Mouse (Mus musculus) intestine, postnatal 0 days (tissue): Measurements from ENCODE around the gene Cyth1. TPM values are rescaled to one million over a fixed set of nuclear protein-coding genes. Genes with fewer than 3 reads are reported as not detected.

Experiments used
- ATAC-seq: fragments of 200-750 bp; cut with Nextera tagmentation; 2 replicates; pipeline ENCODE4 v1.8.0; 2017; ENCODE audit warnings: mild to moderate bottlenecking, moderate TSS enrichment, moderate library complexity
- H3K27ac ChIP-seq: fragments of 300-500 bp; sonication (generic); 2 replicates; pipeline ENCODE4 v1.5.1; 2014; ENCODE audit warnings: mild to moderate bottlenecking, low read depth, low read length, moderate library complexity
- H3K27me3 ChIP-seq: fragments of 300-500 bp; sonication (generic); replicated peaks from 2 replicates; pipeline ENCODE4 v1.6.1; 2014; ENCODE audit warnings: low read length, mixed read lengths; ENCODE audit not compliant: control insufficient read depth, insufficient read depth
- H3K36me3 ChIP-seq: fragments of 300-500 bp; sonication (generic); 2 replicates; pipeline ENCODE4 v1.6.1; 2014; ENCODE audit warnings: mild to moderate bottlenecking, moderate library complexity; ENCODE audit not compliant: control insufficient read depth, insufficient read depth
- H3K4me1 ChIP-seq: fragments of 300-500 bp; sonication (generic); replicated peaks from 2 replicates; pipeline ENCODE4 v1.6.1; 2014; ENCODE audit warnings: antibody characterized with exemption, low read length, mixed read lengths; ENCODE audit not compliant: control insufficient read depth, insufficient read depth
- H3K4me2 ChIP-seq: fragments of 300-500 bp; sonication (generic); replicated peaks from 2 replicates; pipeline ENCODE4 v1.6.1; 2014; ENCODE audit warnings: low read depth, mild to moderate bottlenecking, moderate library complexity
- H3K4me3 ChIP-seq: fragments of 300-500 bp; sonication (generic); 2 replicates; pipeline ENCODE4 v1.5.1; 2014; ENCODE audit warnings: low read depth, low read length
- H3K9ac ChIP-seq: fragments of 300-500 bp; sonication (generic); 2 replicates; pipeline ENCODE4 v1.6.1; 2014; ENCODE audit warnings: mild to moderate bottlenecking, low read depth, low read length
- H3K9me3 ChIP-seq: fragments of 300-500 bp; sonication (generic); 2 replicates; pipeline ENCODE4 v1.6.1; 2016; ENCODE audit warnings: mixed run types; ENCODE audit not compliant: control insufficient read depth
- CTCF ChIP-seq: sonication (generic); IDR thresholded peaks from 2 replicates; pipeline ENCODE4 v1.5.1; 2016; ENCODE audit warnings: low read depth, mild to moderate bottlenecking, control low read depth, antibody characterized with exemption, moderate library complexity
- WGBS: fragments of 180-500 bp; shearing (Covaris S2); extraction: QIAGEN DNeasy Blood & Tissue Kit; methylation state at CpG from one replicate; pipeline ENCODE4 v1.1.7; 2014; 5-methylcytosine and 5-hydroxymethylcytosine counted together
- polyA plus RNA-seq: library from polyadenylated mRNA; unstranded; fragments of >200 nt; fragmentation: Nextera tagmentation; extraction: Ambion mirVana; gene quantifications from 2 replicates; pipeline ENCODE4 v1.2.1, GENCODE M21; 2015

Cyth1 gene
- polyA plus RNA-seq, 1 experiment from 2014 or later: 10.9 TPM

GRCm38 (mm10) chr11:118121592-118121991 lies 126.8 kb downstream of the Cyth1 start:
- Histone ChIP-seq H3K36me3 (no peaks in the 10 kb centered on the region), H3K4me3 (no peak overlapping the region), H3K4me2 (no peak overlapping the region), H3K4me1 (no peaks in the 10 kb centered on the region), H3K27me3 (no peaks in the 10 kb centered on the region), H3K9ac (no peak overlapping the region), H3K9me3 (no peaks in the 10 kb centered on the region), H3K27ac (no peak overlapping the region)
- no peak for ATAC-seq
- 72% methylated on average over 11 of the region's 11 CpGs for WGBS
- no peak for TF ChIP-seq CTCF

GRCm38 (mm10) chr11:118118777-118119176 lies 129.6 kb downstream of the Cyth1 start:
- H3K4me3 ChIP-seq: no peak overlapping the region
- no peak overlapping the region for H3K9ac ChIP-seq
- no peaks in the 10 kb centered on the region for H3K27me3 ChIP-seq
- no peak overlapping the region for H3K4me2 ChIP-seq
- H3K36me3 ChIP-seq: no peaks in the 10 kb centered on the region
- no peaks in the 10 kb centered on the region for H3K9me3 ChIP-seq
- no peak for ATAC-seq
- TF ChIP-seq CTCF: no peak
- 67% methylated on average over 8 of the region's 8 CpGs for WGBS
- no peak overlapping the region for H3K27ac ChIP-seq
- no peaks in the 10 kb centered on the region for H3K4me1 ChIP-seq

- H3K9me3 ChIP-seq: no peaks in the 10 kb centered on the region
- no peak overlapping the region for H3K9ac ChIP-seq
- ATAC-seq: no peak
- WGBS: 51% methylated on average over 7 of the region's 8 CpGs
- H3K4me1 ChIP-seq: no peaks in the 10 kb centered on the region
- no peak for TF ChIP-seq CTCF
- H3K27ac ChIP-seq: no peak overlapping the region
- no peak overlapping the region for H3K4me3 ChIP-seq
- H3K27me3 ChIP-seq: no peaks in the 10 kb centered on the region
- no peak overlapping the region for H3K4me2 ChIP-seq
- H3K36me3 ChIP-seq: no peaks in the 10 kb centered on the region
Measured at GRCm38 (mm10) chr11:118114581-118115110, 133.7 kb downstream of the Cyth1 start.

GRCm38 (mm10) chr11:118113516-118114205 lies 134.7 kb downstream of the Cyth1 start:
- 71% methylated on average over 14 of the region's 14 CpGs for WGBS
- Histone ChIP-seq H3K4me3 (no peak overlapping the region), H3K36me3 (no peaks in the 10 kb centered on the region), H3K9me3 (no peaks in the 10 kb centered on the region), H3K27ac (no peak overlapping the region), H3K4me2 (no peak overlapping the region), H3K4me1 (no peaks in the 10 kb centered on the region), H3K27me3 (no peaks in the 10 kb centered on the region), H3K9ac (no peak overlapping the region)
- ATAC-seq: no peak
- no peak for TF ChIP-seq CTCF

GRCm38 (mm10) chr11:118104001-118104400 lies 144.4 kb downstream of the Cyth1 start:
- no peaks in the 10 kb centered on the region for H3K36me3 ChIP-seq
- peak; percentile 64 for ATAC-seq
- peak; percentile 99 for TF ChIP-seq CTCF
- 6% methylated on average over 5 of the region's 5 CpGs for WGBS
- no peaks in the 10 kb centered on the region for H3K4me1 ChIP-seq
- H3K9me3 ChIP-seq: no peaks in the 10 kb centered on the region
- no peaks in the 10 kb centered on the region for H3K27me3 ChIP-seq
- H3K27ac ChIP-seq: no peak overlapping the region
- no peak overlapping the region for H3K9ac ChIP-seq
- H3K4me2 ChIP-seq: no peak overlapping the region
- H3K4me3 ChIP-seq: no peak overlapping the region

GRCm38 (mm10) chr11:118103383-118103782 lies 145.0 kb downstream of the Cyth1 start:
- H3K4me2 ChIP-seq: no peak overlapping the region
- no peak overlapping the region for H3K27ac ChIP-seq
- H3K9ac ChIP-seq: no peak overlapping the region
- TF ChIP-seq CTCF: no peak
- H3K36me3 ChIP-seq: no peaks in the 10 kb centered on the region
- 83% methylated on average over 5 of the region's 5 CpGs for WGBS
- no peaks in the 10 kb centered on the region for H3K4me1 ChIP-seq
- ATAC-seq: no peak
- no peak overlapping the region for H3K4me3 ChIP-seq
- no peaks in the 10 kb centered on the region for H3K27me3 ChIP-seq
- H3K9me3 ChIP-seq: no peaks in the 10 kb centered on the region

- WGBS: 50% methylated on average over 3 of the region's 3 CpGs
- Histone ChIP-seq H3K27me3 (no peaks in the 10 kb centered on the region), H3K27ac (no peak overlapping the region), H3K4me1 (no peaks in the 10 kb centered on the region), H3K4me2 (no peak overlapping the region), H3K4me3 (no peak overlapping the region), H3K36me3 (no peaks in the 10 kb centered on the region), H3K9ac (no peak overlapping the region), H3K9me3 (no peaks in the 10 kb centered on the region)
- peak; percentile 23; the same call in 1 of the 2 replicates for ATAC-seq
- peak; percentile 100 for TF ChIP-seq CTCF
Measured at GRCm38 (mm10) chr11:118102838-118103237, 145.6 kb downstream of the Cyth1 start.
